Mouse (Mus musculus) liver, postnatal 0 days (tissue): ENCODE data around the gene Rhpn2. TPM values are rescaled to one million over a fixed set of nuclear protein-coding genes. Genes with fewer than 3 reads are reported as not detected.
"Not testable (repeated sequence)": the region's sequence is repeated elsewhere in the genome, so short reads cannot be mapped to it uniquely, and the experiment has no call there.

ENCODE experiments used
- ATAC-seq: fragments of 200-750 bp; cut with Nextera tagmentation; 2 replicates; pipeline ENCODE4 v1.8.0; 2017; ENCODE audit warnings: mild to moderate bottlenecking, moderate library complexity
- DNase-seq: peaks from one replicate; pipeline ENCODE4 v3.0.0-alpha.2; 2016
- H3K27ac ChIP-seq: fragments of 300-500 bp; sonication (generic); 2 replicates; pipeline ENCODE4 v1.5.1; 2014; ENCODE audit warnings: antibody characterized with exemption, moderate library complexity, mild to moderate bottlenecking, low read depth
- H3K27me3 ChIP-seq: fragments of 300-500 bp; sonication (generic); 2 replicates; pipeline ENCODE4 v1.6.1; 2014; ENCODE audit warnings: low read length, control low read depth, mixed read lengths; ENCODE audit not compliant: insufficient read depth
- H3K36me3 ChIP-seq: fragments of 300-500 bp; sonication (generic); replicated peaks from 2 replicates; pipeline ENCODE4 v1.6.1; 2014; ENCODE audit warnings: mild to moderate bottlenecking, control low read depth, low read length, moderate library complexity, mixed read lengths; ENCODE audit not compliant: insufficient read depth
- H3K4me1 ChIP-seq: fragments of 300-500 bp; sonication (generic); 2 replicates; pipeline ENCODE4 v1.6.1; 2014; ENCODE audit warnings: antibody characterized with exemption, mild to moderate bottlenecking, control low read depth; ENCODE audit not compliant: insufficient read depth
- H3K4me2 ChIP-seq: fragments of 300-500 bp; sonication (generic); 2 replicates; pipeline ENCODE4 v1.6.1; 2014; ENCODE audit warnings: low read depth, mild to moderate bottlenecking, low read length, moderate library complexity, mixed read lengths
- H3K4me3 ChIP-seq: fragments of 300-500 bp; sonication (generic); 2 replicates; pipeline ENCODE4 v1.5.1; 2014; ENCODE audit warnings: low read depth, low read length
- H3K9ac ChIP-seq: fragments of 300-500 bp; sonication (generic); replicated peaks from 2 replicates; pipeline ENCODE4 v1.6.1; 2014; ENCODE audit warnings: mild to moderate bottlenecking, moderate library complexity
- H3K9me3 ChIP-seq: fragments of 300-500 bp; sonication (generic); 2 replicates; pipeline ENCODE4 v1.6.1; 2016; ENCODE audit warnings: mild to moderate bottlenecking, control low read depth, low read length, mixed read lengths
- CTCF ChIP-seq: sonication (generic); IDR thresholded peaks from 2 replicates; pipeline ENCODE4 v1.5.1; 2016; ENCODE audit warnings: antibody characterized with exemption, low read depth
- EP300 ChIP-seq: IDR thresholded peaks from 2 replicates; pipeline ENCODE4 v1.6.1; 2016; ENCODE audit warnings: antibody characterized with exemption, low read depth, mild to moderate bottlenecking
- WGBS: fragments of 180-500 bp; shearing (Covaris S2); extraction: QIAGEN DNeasy Blood & Tissue Kit; methylation state at CpG from one replicate; pipeline ENCODE4 v1.1.7; 2014; ENCODE audit not compliant: insufficient replicate concordance; 5-methylcytosine and 5-hydroxymethylcytosine counted together
- polyA plus RNA-seq: library from polyadenylated mRNA; unstranded; fragments of >200 nt; fragmentation: Nextera tagmentation; extraction: Ambion mirVana; gene quantifications from 2 replicates; pipeline ENCODE4 v1.2.1, GENCODE M21; 2015

The Rhpn2 gene
- polyA plus RNA-seq, 1 experiment from 2014 or later, result 8.1 TPM

GRCm38 (mm10) chr7:35311214-35311613 is 22.8 kb upstream of the Rhpn2 start:
- 76% methylated on average over 3 of the region's 3 CpGs for WGBS

GRCm38 (mm10) chr7:35314156-35314555 is 19.8 kb upstream of the Rhpn2 start:
- Histone ChIP-seq H3K27ac (no peak overlapping the region), H3K27me3 (no peaks in the 10 kb centered on the region), H3K9ac (no peak overlapping the region), H3K4me1 (peaks cover 8% of the 10 kb centered on the region), H3K4me3 (no peak overlapping the region), H3K4me2 (no peak overlapping the region), H3K9me3 (no peaks in the 10 kb centered on the region), H3K36me3 (0 out of 2 replicates have a peak, but pooled peaks cover 6% of the 10 kb centered on the region)
- DNase-seq (no peak), ATAC-seq (no peak)
- TF ChIP-seq EP300 (no peak), CTCF (no peak)

More at GRCm38 (mm10) chr7:35311214-35311613, 22.8 kb upstream of the Rhpn2 start:
- Histone ChIP-seq H3K4me3 (no peak overlapping the region), H3K27ac (no peak overlapping the region), H3K36me3 (peaks cover 9% of the 10 kb centered on the region; the same call in 1 of the 2 replicates), H3K9ac (no peak overlapping the region), H3K4me2 (no peak overlapping the region), H3K9me3 (no peaks in the 10 kb centered on the region), H3K4me1 (no peaks in the 10 kb centered on the region), H3K27me3 (no peaks in the 10 kb centered on the region)
- DNase-seq (no peak), ATAC-seq (0 out of 2 replicates have a peak, but pooled peaks have one; percentile 35)
- no peak for TF ChIP-seq EP300
- TF ChIP-seq CTCF, result no peak

GRCm38 (mm10) chr7:35317729-35318609 is 16.0 kb upstream of the Rhpn2 start, which contains the start of gene Gpatch1:
TSS of gene Gpatch1 (minus strand) at chr7:35318440.
- TF ChIP-seq EP300 (no peak), CTCF (no peak)

GRCm38 (mm10) chr7:35319221-35319620 is 14.7 kb upstream of the Rhpn2 start:
- not testable (repeated sequence) for DNase-seq, ATAC-seq
- WGBS, result 44% methylated on average over 3 of the region's 3 CpGs

More at GRCm38 (mm10) chr7:35317729-35318609, 16.0 kb upstream of the Rhpn2 start, which contains the start of gene Gpatch1:
- Histone ChIP-seq H3K4me3 (peak within 1 kb of the TSS; percentile 71), H3K9ac (peak within 1 kb of the TSS; percentile 61), H3K4me2 (peak within 1 kb of the TSS; percentile 72), H3K9me3 (no peaks in the 10 kb centered on the region), H3K4me1 (peaks cover 9% of the 10 kb centered on the region), H3K36me3 (no peaks in the 10 kb centered on the region), H3K27me3 (no peaks in the 10 kb centered on the region), H3K27ac (no peak within 1 kb of the TSS)
- peak; percentile 92 for DNase-seq
- peak; percentile 93 for ATAC-seq
- WGBS, result 2% methylated on average over 39 of the region's 39 CpGs

GRCm38 (mm10) chr7:35319755-35320154 is 14.2 kb upstream of the Rhpn2 start:
- no peak overlapping the region for H3K4me2 ChIP-seq
- DNase-seq (no peak), ATAC-seq (no peak)
- H3K36me3 ChIP-seq, result no peaks in the 10 kb centered on the region
- H3K9ac ChIP-seq, result no peak overlapping the region
- H3K4me3 ChIP-seq, result no peak overlapping the region
- no peaks in the 10 kb centered on the region for H3K27me3 ChIP-seq
- no peak overlapping the region for H3K27ac ChIP-seq
- peaks cover 11% of the 10 kb centered on the region for H3K4me1 ChIP-seq
- no peaks in the 10 kb centered on the region for H3K9me3 ChIP-seq
- 75% methylated on average over 4 of the region's 4 CpGs for WGBS
- TF ChIP-seq EP300, result no peak
- TF ChIP-seq CTCF, result no peak

More at GRCm38 (mm10) chr7:35319221-35319620, 14.7 kb upstream of the Rhpn2 start:
- H3K36me3 ChIP-seq, H3K27ac ChIP-seq, H3K27me3 ChIP-seq, H3K9me3 ChIP-seq, H3K4me2 ChIP-seq, H3K9ac ChIP-seq, H3K4me3 ChIP-seq: not testable (repeated sequence)
- peaks cover 11% of the 10 kb centered on the region for H3K4me1 ChIP-seq

GRCm38 (mm10) chr7:35322161-35322560 is 11.8 kb upstream of the Rhpn2 start:
- 48% methylated on average over 3 of the region's 3 CpGs for WGBS
- ATAC-seq, result no peak

More at GRCm38 (mm10) chr7:35322161-35322560, 11.8 kb upstream of the Rhpn2 start:
- Histone ChIP-seq H3K36me3 (no peaks in the 10 kb centered on the region), H3K27ac (no peak overlapping the region), H3K4me3 (no peak overlapping the region), H3K9ac (no peak overlapping the region), H3K9me3 (no peaks in the 10 kb centered on the region), H3K4me1 (peaks cover 9% of the 10 kb centered on the region), H3K27me3 (no peaks in the 10 kb centered on the region), H3K4me2 (no peak overlapping the region)
- DNase-seq, result no peak
- no peak for TF ChIP-seq CTCF
- no peak for TF ChIP-seq EP300
